Mouse (Mus musculus) intestine, embryonic 15.5 days (tissue): ENCODE results near the gene Map3k3. TPM values are rescaled to one million over a fixed set of nuclear protein-coding genes. Genes with fewer than 3 reads are reported as not detected.
"Not testable (repeated sequence)": the region's sequence is repeated elsewhere in the genome, so short reads cannot be mapped to it uniquely, and the experiment has no call there.

Experiments used
- ATAC-seq: fragments of 200-750 bp; cut with Nextera tagmentation; 2 replicates; pipeline ENCODE4 v1.8.0; 2017; ENCODE audit warnings: moderate TSS enrichment, moderate library complexity
- H3K27ac ChIP-seq: fragments of 300-500 bp; sonication (generic); 2 replicates; pipeline ENCODE4 v1.5.1; 2015; ENCODE audit warnings: mild to moderate bottlenecking, inconsistent platforms
- H3K27me3 ChIP-seq: fragments of 300-500 bp; sonication (generic); replicated peaks from 2 replicates; pipeline ENCODE4 v1.6.1; 2015; ENCODE audit warnings: inconsistent platforms
- H3K36me3 ChIP-seq: fragments of 300-500 bp; sonication (generic); 2 replicates; pipeline ENCODE4 v1.6.1; 2015; ENCODE audit warnings: inconsistent platforms
- H3K4me1 ChIP-seq: fragments of 300-500 bp; sonication (generic); replicated peaks from 2 replicates; pipeline ENCODE4 v1.6.1; 2015; ENCODE audit warnings: inconsistent platforms
- H3K4me2 ChIP-seq: fragments of 300-500 bp; sonication (generic); replicated peaks from 2 replicates; pipeline ENCODE4 v1.6.1; 2015; ENCODE audit warnings: mild to moderate bottlenecking, inconsistent platforms
- H3K4me3 ChIP-seq: fragments of 300-500 bp; sonication (generic); replicated peaks from 2 replicates; pipeline ENCODE4 v1.5.1; 2015; ENCODE audit warnings: inconsistent platforms
- H3K9ac ChIP-seq: fragments of 300-500 bp; sonication (generic); 2 replicates; pipeline ENCODE4 v1.6.1; 2015; ENCODE audit warnings: inconsistent platforms
- H3K9me3 ChIP-seq: fragments of 300-500 bp; sonication (generic); 2 replicates; pipeline ENCODE4 v1.6.1; 2016; ENCODE audit warnings: inconsistent platforms
- WGBS: fragments of 180-500 bp; shearing (Covaris S2); methylation state at CpG from one replicate; pipeline ENCODE4 v1.1.7; 2015; 5-methylcytosine and 5-hydroxymethylcytosine counted together
- polyA plus RNA-seq: library from polyadenylated mRNA; unstranded; fragments of >200 nt; fragmentation: Nextera tagmentation; extraction: Ambion mirVana; gene quantifications from 2 replicates; pipeline ENCODE4 v1.2.1, GENCODE M21; 2015

The Map3k3 gene
- polyA plus RNA-seq, 1 experiment from 2014 or later = 14.2 TPM

- ATAC-seq = no peak
- Histone ChIP-seq H3K9me3 (no peaks in the 10 kb centered on the region), H3K4me1 (0 out of 2 replicates have a peak, but pooled peaks cover 3% of the 10 kb centered on the region), H3K4me2 (no peak overlapping the region), H3K4me3 (no peak overlapping the region), H3K27ac (no peak overlapping the region), H3K36me3 (0 out of 2 replicates have a peak, but pooled peaks cover 2% of the 10 kb centered on the region), H3K27me3 (no peaks in the 10 kb centered on the region), H3K9ac (no peak overlapping the region)
- WGBS = 96% methylated on average over 3 of the region's 3 CpGs
Measured at GRCm38 (mm10) chr11:106191716-106192115, 107.3 kb downstream of the Map3k3 start.

GRCm38 (mm10) chr11:106192241-106192640 lies 107.8 kb downstream of the Map3k3 start:
- H3K9me3 ChIP-seq = no peaks in the 10 kb centered on the region
- H3K4me3 ChIP-seq = peak overlapping the region; percentile 80; the same call in 1 of the 2 replicates
- peak overlapping the region; percentile 81 for H3K4me2 ChIP-seq
- no peak for ATAC-seq
- H3K4me1 ChIP-seq = 0 out of 2 replicates have a peak, but pooled peaks cover 3% of the 10 kb centered on the region
- H3K27ac ChIP-seq = no peak overlapping the region
- no peak overlapping the region for H3K9ac ChIP-seq
- WGBS = 78% methylated on average over 5 of the region's 5 CpGs
- 0 out of 2 replicates have a peak, but pooled peaks cover 2% of the 10 kb centered on the region for H3K36me3 ChIP-seq
- no peaks in the 10 kb centered on the region for H3K27me3 ChIP-seq

- Histone ChIP-seq H3K9me3 (no peaks in the 10 kb centered on the region), H3K9ac (peak overlapping the region; percentile 74), H3K27ac (peak overlapping the region; percentile 81), H3K4me3 (peak overlapping the region; percentile 80), H3K4me2 (peak overlapping the region; percentile 81), H3K4me1 (0 out of 2 replicates have a peak, but pooled peaks cover 3% of the 10 kb centered on the region), H3K27me3 (no peaks in the 10 kb centered on the region), H3K36me3 (0 out of 2 replicates have a peak, but pooled peaks cover 2% of the 10 kb centered on the region)
- 9% methylated on average over 19 of the region's 19 CpGs for WGBS
- no peak for ATAC-seq
Measured at GRCm38 (mm10) chr11:106192657-106193370, 108.4 kb downstream of the Map3k3 start.

GRCm38 (mm10) chr11:106193371-106194154 lies 109.2 kb downstream of the Map3k3 start:
- Histone ChIP-seq H3K27ac (peak overlapping the region; percentile 81), H3K4me2 (peak overlapping the region; percentile 81), H3K4me3 (peak overlapping the region; percentile 80), H3K9me3 (no peaks in the 10 kb centered on the region), H3K36me3 (peaks cover 6% of the 10 kb centered on the region; the same call in 1 of the 2 replicates), H3K9ac (peak overlapping the region; percentile 74), H3K4me1 (0 out of 2 replicates have a peak, but pooled peaks cover 3% of the 10 kb centered on the region), H3K27me3 (no peaks in the 10 kb centered on the region)
- ATAC-seq = peak; percentile 99
- WGBS = under 1% methylated on average over 44 of the region's 44 CpGs

- Histone ChIP-seq H3K4me2 (peak overlapping the region; percentile 81), H3K27me3 (no peaks in the 10 kb centered on the region), H3K27ac (peak overlapping the region; percentile 80), H3K9ac (peak overlapping the region; percentile 52), H3K36me3 (peaks cover 6% of the 10 kb centered on the region; the same call in 1 of the 2 replicates), H3K4me1 (0 out of 2 replicates have a peak, but pooled peaks cover 3% of the 10 kb centered on the region), H3K9me3 (no peaks in the 10 kb centered on the region), H3K4me3 (peak overlapping the region; percentile 80)
- no peak for ATAC-seq
- WGBS = 33% methylated on average over 3 of the region's 3 CpGs
Measured at GRCm38 (mm10) chr11:106194155-106194541, 109.7 kb downstream of the Map3k3 start.

- WGBS = 89% methylated on average over 7 of the region's 7 CpGs
- peaks cover 6% of the 10 kb centered on the region; the same call in 1 of the 2 replicates for H3K36me3 ChIP-seq
- H3K4me1 ChIP-seq = 0 out of 2 replicates have a peak, but pooled peaks cover 3% of the 10 kb centered on the region
- H3K4me3 ChIP-seq = no peak overlapping the region
- H3K4me2 ChIP-seq = no peak overlapping the region
- H3K9me3 ChIP-seq = no peaks in the 10 kb centered on the region
- H3K27ac ChIP-seq = no peak overlapping the region
- no peak for ATAC-seq
- H3K27me3 ChIP-seq = no peaks in the 10 kb centered on the region
- H3K9ac ChIP-seq = no peak overlapping the region
Measured at GRCm38 (mm10) chr11:106194891-106195290, 110.5 kb downstream of the Map3k3 start.

- no peak overlapping the region for H3K4me3 ChIP-seq
- H3K9me3 ChIP-seq = no peaks in the 10 kb centered on the region
- H3K4me1 ChIP-seq = 0 out of 2 replicates have a peak, but pooled peaks cover 3% of the 10 kb centered on the region
- no peak overlapping the region for H3K27ac ChIP-seq
- peaks cover 6% of the 10 kb centered on the region; the same call in 1 of the 2 replicates for H3K36me3 ChIP-seq
- no peak overlapping the region for H3K4me2 ChIP-seq
- H3K9ac ChIP-seq = no peak overlapping the region
- no peak for ATAC-seq
- H3K27me3 ChIP-seq = no peaks in the 10 kb centered on the region
Measured at GRCm38 (mm10) chr11:106195341-106195740, 110.9 kb downstream of the Map3k3 start.

- Histone ChIP-seq H3K9ac (no peak overlapping the region), H3K4me1 (0 out of 2 replicates have a peak, but pooled peaks cover 3% of the 10 kb centered on the region), H3K9me3 (no peaks in the 10 kb centered on the region), H3K4me2 (no peak overlapping the region), H3K4me3 (no peak overlapping the region), H3K36me3 (peaks cover 28% of the 10 kb centered on the region), H3K27ac (no peak overlapping the region), H3K27me3 (no peaks in the 10 kb centered on the region)
- WGBS = 80% methylated on average over 4 of the region's 4 CpGs
- no peak for ATAC-seq
Measured at GRCm38 (mm10) chr11:106198277-106198676, 113.9 kb downstream of the Map3k3 start.

GRCm38 (mm10) chr11:106199997-106200396 lies 115.6 kb downstream of the Map3k3 start:
- not testable (repeated sequence) for H3K27me3 ChIP-seq, H3K4me2 ChIP-seq, H3K4me1 ChIP-seq, H3K9me3 ChIP-seq, H3K4me3 ChIP-seq, H3K9ac ChIP-seq, H3K27ac ChIP-seq, ATAC-seq
- WGBS = 94% methylated on average over 7 of the region's 7 CpGs
- peaks cover 36% of the 10 kb centered on the region for H3K36me3 ChIP-seq

GRCm38 (mm10) chr11:106200756-106201155 lies 116.3 kb downstream of the Map3k3 start:
- Histone ChIP-seq H3K27me3 (no peaks in the 10 kb centered on the region), H3K9ac (no peak overlapping the region), H3K27ac (no peak overlapping the region), H3K36me3 (peaks cover 40% of the 10 kb centered on the region), H3K4me3 (no peak overlapping the region), H3K9me3 (no peaks in the 10 kb centered on the region), H3K4me1 (no peaks in the 10 kb centered on the region), H3K4me2 (no peak overlapping the region)
- no peak for ATAC-seq
- 72% methylated on average over 6 of the region's 6 CpGs for WGBS

GRCm38 (mm10) chr11:106201337-106202122 lies 117.1 kb downstream of the Map3k3 start:
- H3K9me3 ChIP-seq = no peaks in the 10 kb centered on the region
- no peak overlapping the region for H3K4me2 ChIP-seq
- H3K4me1 ChIP-seq = no peaks in the 10 kb centered on the region
- H3K27me3 ChIP-seq = no peaks in the 10 kb centered on the region
- H3K9ac ChIP-seq = no peak overlapping the region
- 95% methylated on average over 19 of the region's 19 CpGs for WGBS
- no peak overlapping the region for H3K4me3 ChIP-seq
- H3K36me3 ChIP-seq = peaks cover 40% of the 10 kb centered on the region
- ATAC-seq = no peak
- no peak overlapping the region for H3K27ac ChIP-seq

- Histone ChIP-seq H3K9ac (no peak within 1 kb of the TSS), H3K4me3 (no peak within 1 kb of the TSS), H3K4me2 (no peak within 1 kb of the TSS), H3K36me3 (peaks cover 43% of the 10 kb centered on the region), H3K27me3 (no peaks in the 10 kb centered on the region), H3K9me3 (no peaks in the 10 kb centered on the region), H3K27ac (no peak within 1 kb of the TSS), H3K4me1 (no peaks in the 10 kb centered on the region)
- ATAC-seq = no peak
- 82% methylated on average over 5 of the region's 5 CpGs for WGBS
Measured at GRCm38 (mm10) chr11:106202123-106202465, 117.7 kb downstream of the Map3k3 start, which contains the start of gene Strada. Gene Strada, minus strand, starts transcription at chr11:106202168.
